19 mouse cellular contexts compared by ENCODE assay signal in genomic region chr7:28671172-28671571, GRCm38 (mm10). TPM values are rescaled to one million over a fixed set of nuclear protein-coding genes. Genes with fewer than 3 reads are reported as not detected.
DNase-seq lines count a peak whose midpoint lies in the region; ATAC-seq and TF ChIP-seq lines count a peak whose summit lies in the region.
"Had no signal": no experiment of that assay in that cellular context is flagged by ENCODE, and none has a peak within 500 bp of the region (broad histone marks: within the 10 kb centered on the region; RNA-seq: fewer than 3 reads in every experiment).

No protein-coding gene starts in this region.

- ATAC-seq in liver, postnatal 0 days, result no peak
- peak; percentile 85 for ATAC-seq in CD4-positive, CD25-positive, alpha-beta regulatory T cell, adult 4 months
- no peak for ATAC-seq in kidney, embryonic 16.5 days (ENCODE audit: low FRiP score, low TSS enrichment)
- no peak for ATAC-seq in forebrain, embryonic 13.5 days
- ATAC-seq: intestine, embryonic 15.5 days had no signal

- no peaks in the 10 kb centered on the region for H3K27me3 ChIP-seq in liver, adult 2 months (ENCODE audit: control insufficient read depth, insufficient read depth, low read length)
- no peaks in the 10 kb centered on the region for H3K27me3 ChIP-seq in liver, postnatal 0 days (ENCODE audit: insufficient read depth, low read length)
- H3K27me3 ChIP-seq in kidney, embryonic 16.5 days (ENCODE audit: insufficient read depth, low read length), result no peaks in the 10 kb centered on the region
- H3K27me3 ChIP-seq in forebrain, embryonic 13.5 days, result no peaks in the 10 kb centered on the region
- H3K27me3 ChIP-seq: intestine, embryonic 15.5 days; liver, embryonic 13.5 days had no signal

- H3K27ac ChIP-seq in liver, adult 2 months (replicated peaks; ENCODE audit: insufficient read depth, low read depth, low read length), result no peak overlapping the region
- no peak overlapping the region for H3K27ac ChIP-seq in liver, postnatal 0 days (ENCODE audit: low read depth)
- H3K27ac ChIP-seq in kidney, embryonic 16.5 days (ENCODE audit: low read length), result no peak overlapping the region
- no peak overlapping the region for H3K27ac ChIP-seq in forebrain, embryonic 13.5 days
- H3K27ac ChIP-seq: forebrain, embryonic 10.5 days; heart, embryonic 10.5 days; intestine, embryonic 15.5 days; liver, embryonic 13.5 days had no signal

- H3K4me1 ChIP-seq in liver, adult 2 months (ENCODE audit: control insufficient read depth, insufficient read depth, low read length), result no peaks in the 10 kb centered on the region
- H3K4me1 ChIP-seq in liver, postnatal 0 days (ENCODE audit: insufficient read depth), result no peaks in the 10 kb centered on the region
- 0 out of 2 replicates have a peak, but pooled peaks cover 2% of the 10 kb centered on the region for H3K4me1 ChIP-seq in kidney, embryonic 16.5 days (ENCODE audit: insufficient read depth, low read length)
- H3K4me1 ChIP-seq in forebrain, embryonic 13.5 days, result peaks cover 2% of the 10 kb centered on the region
- H3K4me1 ChIP-seq: intestine, embryonic 15.5 days; liver, embryonic 13.5 days had no signal

- no peaks in the 10 kb centered on the region for H3K36me3 ChIP-seq in liver, adult 2 months (ENCODE audit: control insufficient read depth, insufficient read depth, low read length)
- H3K36me3 ChIP-seq in liver, postnatal 0 days (replicated peaks; ENCODE audit: insufficient read depth, low read length), result no peaks in the 10 kb centered on the region
- H3K36me3 ChIP-seq in kidney, embryonic 16.5 days (ENCODE audit: insufficient read depth, low read length), result no peaks in the 10 kb centered on the region
- H3K36me3 ChIP-seq in forebrain, embryonic 13.5 days (ENCODE audit: poor library complexity, severe bottlenecking), result no peaks in the 10 kb centered on the region
- H3K36me3 ChIP-seq: forebrain, embryonic 10.5 days; heart, embryonic 10.5 days; intestine, embryonic 15.5 days; liver, embryonic 13.5 days had no signal

- no peak for TF ChIP-seq POLR2A in liver, adult 2 months (IDR thresholded peaks at IDR 0.05; ENCODE audit: extremely low read depth, insufficient read depth, low read length)

- no peak overlapping the region for H3K4me3 ChIP-seq in liver, adult 2 months (ENCODE audit: insufficient read depth, low read depth, low read length)
- no peak overlapping the region for H3K4me3 ChIP-seq in liver, postnatal 0 days (ENCODE audit: low read depth, low read length)
- H3K4me3 ChIP-seq in kidney, embryonic 16.5 days (ENCODE audit: low read length), result no peak overlapping the region
- H3K4me3 ChIP-seq in forebrain, embryonic 13.5 days, result no peak overlapping the region
- H3K4me3 ChIP-seq: forebrain, embryonic 10.5 days; heart, embryonic 10.5 days; intestine, embryonic 15.5 days; liver, embryonic 13.5 days had no signal

- TF ChIP-seq EP300 in liver, postnatal 0 days (IDR thresholded peaks at IDR 0.05; ENCODE audit: low read depth), result no peak

- H3K79me2 ChIP-seq in liver, adult 2 months (ENCODE audit: control insufficient read depth, insufficient read depth, low read length), result no peaks in the 10 kb centered on the region

- 54% methylated on average over 4 of the region's 4 CpGs for WGBS in liver, adult 2 months
- WGBS in liver, postnatal 0 days (ENCODE audit: insufficient replicate concordance), result 26% methylated on average over 4 of the region's 4 CpGs
- WGBS in kidney, embryonic 16.5 days, result 49% methylated on average over 4 of the region's 4 CpGs
- 79% methylated on average over 4 of the region's 4 CpGs for WGBS in forebrain, embryonic 13.5 days

- peak; percentile 33 for DNase-seq in liver, adult 2 months (ENCODE audit: extremely low read depth, low read depth, low spot score)
- DNase-seq in liver, postnatal 0 days, result no peak
- peak; percentile 63 for DNase-seq in induced T-regulatory cell, adult 2 months (ENCODE audit: low read depth)
- DNase-seq in thymus, postnatal 10 days (ENCODE audit: low spot score in 2 of 2), result peak; percentile 58 to 60
- DNase-seq in cerebellum, postnatal 25 days, result no peak
- DNase-seq: B cell, adult 2 months; cerebellum, adult 2 months; kidney, postnatal 14 days; liver, embryonic 13.5 days; right cerebral cortex, adult 18-20 months had no signal

- H3K9ac ChIP-seq in liver, adult 2 months (ENCODE audit: low read depth, low read length), result no peak overlapping the region
- no peak overlapping the region for H3K9ac ChIP-seq in liver, postnatal 0 days (replicated peaks)
- no peak overlapping the region for H3K9ac ChIP-seq in kidney, embryonic 16.5 days (replicated peaks; ENCODE audit: low read length)
- no peak overlapping the region for H3K9ac ChIP-seq in forebrain, embryonic 13.5 days
- H3K9ac ChIP-seq: intestine, embryonic 15.5 days; liver, embryonic 13.5 days had no signal

- no peak for TF ChIP-seq CTCF in liver, adult 2 months (IDR thresholded peaks at IDR 0.05; ENCODE audit: low read depth, low read length)
- TF ChIP-seq CTCF in liver, postnatal 0 days (IDR thresholded peaks at IDR 0.05; ENCODE audit: low read depth), result no peak

- no peak overlapping the region for H3K4me2 ChIP-seq in liver, postnatal 0 days (ENCODE audit: low read depth, low read length)
- no peak overlapping the region for H3K4me2 ChIP-seq in kidney, embryonic 16.5 days (replicated peaks; ENCODE audit: low read depth, low read length)
- no peak overlapping the region for H3K4me2 ChIP-seq in forebrain, embryonic 13.5 days
- H3K4me2 ChIP-seq: intestine, embryonic 15.5 days; liver, embryonic 13.5 days had no signal

- no peaks in the 10 kb centered on the region for H3K9me3 ChIP-seq in liver, postnatal 0 days (ENCODE audit: low read length)
- H3K9me3 ChIP-seq in kidney, embryonic 16.5 days (ENCODE audit: low read length), result no peaks in the 10 kb centered on the region
- no peaks in the 10 kb centered on the region; the same call in 1 of the 2 replicates for H3K9me3 ChIP-seq in forebrain, embryonic 13.5 days (replicated peaks)
- H3K9me3 ChIP-seq: forebrain, embryonic 10.5 days; heart, embryonic 10.5 days; intestine, embryonic 15.5 days; liver, embryonic 13.5 days had no signal

RNA-seq across cellular contexts. Expression of gene Fbxo27, which starts 21.5 kb away (rescaled TPM):
- total RNA-seq in liver, adult 2 months (2014; rRNA removed), result not detected in 2 replicates
- 0.16 and 0.19 TPM in 2 replicates for polyA plus RNA-seq in liver, adult 2 months (2012; rRNA removed)
- polyA plus RNA-seq in liver, postnatal 0 days (2015; fragmentation: Nextera tagmentation; extraction: Ambion mirVana), result 0.19 and 0.24 TPM in 2 replicates
- 1 to 10 TPM; 1.6 to 2.2 TPM for polyA plus RNA-seq in CD4-positive, CD25-positive, alpha-beta regulatory T cell, adult 4 months (2017; shearing (Covaris generic))
- 7.0 and 7.2 TPM in 2 replicates for polyA plus RNA-seq in kidney, embryonic 16.5 days (2015; fragmentation: Nextera tagmentation; extraction: Ambion mirVana)
- 3.6 and 3.8 TPM in 2 replicates for polyA plus RNA-seq in forebrain, embryonic 13.5 days (2015; fragmentation: Nextera tagmentation; extraction: Ambion mirVana)
- total RNA-seq: megakaryocyte-erythroid progenitor cell, adult 5-6 weeks; neutrophil, adult 5-6 weeks had no signal

RNA-seq across cellular contexts. Expression of gene Acp7, which starts 40.0 kb away (rescaled TPM):
- total RNA-seq in liver, adult 2 months (2014; rRNA removed), result not detected in 2 replicates
- polyA plus RNA-seq in liver, adult 2 months (2012; rRNA removed), result not detected in 2 replicates
- polyA plus RNA-seq in liver, postnatal 0 days (2015; fragmentation: Nextera tagmentation; extraction: Ambion mirVana), result not detected in 2 replicates
- polyA plus RNA-seq in CD4-positive, CD25-positive, alpha-beta regulatory T cell, adult 4 months (2017; shearing (Covaris generic)), result not detected
- not detected in 2 replicates for polyA plus RNA-seq in kidney, embryonic 16.5 days (2015; fragmentation: Nextera tagmentation; extraction: Ambion mirVana)
- polyA plus RNA-seq in forebrain, embryonic 13.5 days (2015; fragmentation: Nextera tagmentation; extraction: Ambion mirVana), result not detected in 2 replicates
- total RNA-seq: heart, postnatal 25 days; megakaryocyte-erythroid progenitor cell, adult 5-6 weeks; neutrophil, adult 5-6 weeks had no signal
- polyA plus RNA-seq: forebrain, embryonic 10.5 days; heart, embryonic 10.5 days; liver, embryonic 13.5 days had no signal

RNA-seq across cellular contexts. Expression of gene Fbxo17, which starts 45.4 kb away (rescaled TPM):
- total RNA-seq in liver, adult 2 months (2014; rRNA removed), result 0.46 and 0.60 TPM in 2 replicates
- 0.53 and 1.0 TPM in 2 replicates for polyA plus RNA-seq in liver, adult 2 months (2012; rRNA removed)
- 0.90 and 1.0 TPM in 2 replicates for polyA plus RNA-seq in liver, postnatal 0 days (2015; fragmentation: Nextera tagmentation; extraction: Ambion mirVana)
- polyA plus RNA-seq in CD4-positive, CD25-positive, alpha-beta regulatory T cell, adult 4 months (2017; shearing (Covaris generic)), result 10 to 100 TPM in 1 of 2 experiments, 1 to 10 TPM in 1; 9.8 to 15.6 TPM
- 9.4 and 9.9 TPM in 2 replicates for polyA plus RNA-seq in kidney, embryonic 16.5 days (2015; fragmentation: Nextera tagmentation; extraction: Ambion mirVana)
- 4.4 and 5.3 TPM in 2 replicates for polyA plus RNA-seq in forebrain, embryonic 13.5 days (2015; fragmentation: Nextera tagmentation; extraction: Ambion mirVana)

Comparison
In these comparisons a context has a peak if more than half of its experiments do, and no peak if none do; other contexts are left out.
1. DNase-seq: peak in liver, adult 2 months (single experiment), induced T-regulatory cell, adult 2 months (single experiment) and thymus, postnatal 10 days (2 of 2); none in liver, postnatal 0 days (single experiment) and cerebellum, postnatal 25 days (0 of 2).